Mouse (Mus musculus): Measurements from ENCODE around the gene Sat2. TPM values are rescaled to one million over a fixed set of nuclear protein-coding genes. Genes with fewer than 3 reads are reported as not detected.

Gene Sat2
- polyA plus RNA-seq, 1 experiment: 2.4 TPM

DNA sequence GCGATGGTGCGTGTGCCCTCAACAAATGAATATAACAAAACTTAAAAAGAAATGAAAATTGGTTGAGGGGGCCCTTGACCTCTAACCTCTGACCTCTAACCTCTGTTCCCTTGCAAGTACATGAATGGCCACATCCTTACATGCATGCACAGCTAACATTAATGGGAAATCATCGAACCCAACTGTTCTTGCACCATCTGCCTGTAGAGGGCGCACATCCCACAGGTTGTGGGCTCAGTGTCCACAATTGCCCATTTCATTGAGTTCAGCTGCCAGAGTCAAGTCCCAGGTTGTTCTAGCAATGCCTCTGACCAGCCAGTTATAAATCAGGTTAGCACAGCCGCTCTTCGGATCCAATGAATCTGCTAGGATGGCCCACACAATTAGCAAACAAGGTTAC, 6.5 kb downstream of the Sat2 start:
- Histone ChIP-seq H3K27ac (ENCODE audit: control insufficient read depth, insufficient read depth, low read depth, low read length, poor library complexity) (no peak overlapping the region), H3K4me1 (ENCODE audit: control insufficient read depth, insufficient read depth, low read length) (no peaks in the 10 kb centered on the region), H3K4me3 (replicated peaks; ENCODE audit: control insufficient read depth, low read depth, low read length) (no peak overlapping the region)
- no peak for TF ChIP-seq POLR2A (IDR thresholded peaks at IDR 0.05; ENCODE audit: borderline replicate concordance, control insufficient read depth, low read depth, low read length)
- TF ChIP-seq CTCF (IDR thresholded peaks at IDR 0.05; ENCODE audit: control insufficient read depth, insufficient read depth, low read length): peak; percentile 99
- 38% methylated on average over 6 of the region's 6 CpGs for WGBS

DNA sequence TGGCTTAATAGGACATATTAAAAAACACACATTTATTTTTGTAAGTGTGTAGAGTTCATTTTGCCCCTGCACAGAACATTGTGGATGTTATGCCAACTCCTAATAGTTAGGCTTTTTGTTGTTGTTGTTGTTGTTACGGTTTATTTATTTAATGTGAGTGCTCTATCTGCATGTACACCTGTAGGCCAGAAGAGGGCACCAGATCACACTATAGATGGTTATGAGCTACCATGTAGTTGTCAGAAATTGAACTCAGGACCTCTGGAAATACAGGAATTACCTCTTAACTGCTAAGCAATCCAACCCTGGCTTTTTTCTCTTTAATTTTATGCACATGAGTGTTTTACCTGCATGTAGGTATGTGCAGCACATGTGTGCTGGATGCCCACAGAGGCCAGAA, 8.0 kb downstream of the Sat2 start:
- Histone ChIP-seq H3K4me1 (ENCODE audit: control insufficient read depth, insufficient read depth, low read length) (peaks cover 1% of the 10 kb centered on the region; the same call in 1 of the 2 replicates), H3K27ac (ENCODE audit: control insufficient read depth, insufficient read depth, low read depth, low read length, poor library complexity) (no peak overlapping the region), H3K4me3 (replicated peaks; ENCODE audit: control insufficient read depth, low read depth, low read length) (no peak overlapping the region)
- TF ChIP-seq CTCF (IDR thresholded peaks at IDR 0.05; ENCODE audit: control insufficient read depth, insufficient read depth, low read length) (peak; percentile 19), POLR2A (IDR thresholded peaks at IDR 0.05; ENCODE audit: borderline replicate concordance, control insufficient read depth, low read depth, low read length) (no peak)
- 51% methylated on average over 1 of the region's 1 CpGs for WGBS

DNA sequence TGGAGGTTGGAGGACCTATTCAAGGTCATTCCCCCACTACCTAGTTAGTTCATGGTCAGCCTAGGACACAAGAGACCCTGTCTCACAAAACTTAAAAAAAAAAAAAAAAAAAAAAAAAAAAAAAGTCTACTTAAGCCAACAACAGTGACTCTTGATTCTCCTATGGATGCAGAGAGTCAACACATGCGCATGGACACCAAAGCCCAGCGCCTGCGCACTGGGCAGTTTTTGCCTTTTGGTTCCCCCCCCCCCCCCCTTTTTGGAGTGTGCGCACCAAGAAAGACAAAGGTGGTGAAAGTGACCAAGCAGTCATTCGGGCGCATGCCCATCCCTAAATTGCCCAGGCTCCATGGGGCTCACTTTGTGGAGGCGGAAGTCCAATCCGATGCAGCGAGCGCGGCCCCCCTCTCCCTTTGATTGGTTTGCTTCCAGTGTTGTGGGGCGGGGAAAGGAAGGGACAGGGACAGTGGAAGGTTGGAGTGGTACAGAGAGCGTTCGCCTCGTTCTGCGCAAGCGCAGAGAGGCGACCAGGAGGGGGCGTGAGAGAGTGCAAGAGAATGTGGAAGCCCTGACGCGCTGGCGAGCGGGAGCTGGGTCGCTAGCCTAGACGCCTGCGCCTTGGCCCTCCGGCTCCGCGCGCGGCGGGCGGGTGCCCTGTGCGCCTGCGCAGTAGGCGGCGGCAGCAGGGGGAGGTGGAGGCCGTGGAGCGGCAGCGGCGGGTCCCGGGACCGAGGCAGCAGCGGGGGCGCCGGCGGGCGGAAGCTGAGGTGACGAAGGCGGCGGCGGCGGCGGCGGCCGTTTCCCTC, 10.7 kb downstream of the Sat2 start, which contains the start of gene Fxr2:
TSS of gene Fxr2 (plus strand) at position 707 of the 806 bp plus-strand sequence.
- Histone ChIP-seq H3K27ac (ENCODE audit: control insufficient read depth, insufficient read depth, low read depth, low read length, poor library complexity) (peak within 1 kb of the TSS; percentile 87), H3K4me3 (replicated peaks; ENCODE audit: control insufficient read depth, low read depth, low read length) (peak within 1 kb of the TSS; percentile 99), H3K4me1 (ENCODE audit: control insufficient read depth, insufficient read depth, low read length) (peaks cover 1% of the 10 kb centered on the region; the same call in 1 of the 2 replicates)
- WGBS: under 1% methylated on average over 55 of the region's 56 CpGs
- TF ChIP-seq CTCF (IDR thresholded peaks at IDR 0.05; ENCODE audit: control insufficient read depth, insufficient read depth, low read length) (peak; percentile 90), POLR2A (IDR thresholded peaks at IDR 0.05; ENCODE audit: borderline replicate concordance, control insufficient read depth, low read depth, low read length) (peak; percentile 60; the same call in 1 of the 2 replicates)

DNA sequence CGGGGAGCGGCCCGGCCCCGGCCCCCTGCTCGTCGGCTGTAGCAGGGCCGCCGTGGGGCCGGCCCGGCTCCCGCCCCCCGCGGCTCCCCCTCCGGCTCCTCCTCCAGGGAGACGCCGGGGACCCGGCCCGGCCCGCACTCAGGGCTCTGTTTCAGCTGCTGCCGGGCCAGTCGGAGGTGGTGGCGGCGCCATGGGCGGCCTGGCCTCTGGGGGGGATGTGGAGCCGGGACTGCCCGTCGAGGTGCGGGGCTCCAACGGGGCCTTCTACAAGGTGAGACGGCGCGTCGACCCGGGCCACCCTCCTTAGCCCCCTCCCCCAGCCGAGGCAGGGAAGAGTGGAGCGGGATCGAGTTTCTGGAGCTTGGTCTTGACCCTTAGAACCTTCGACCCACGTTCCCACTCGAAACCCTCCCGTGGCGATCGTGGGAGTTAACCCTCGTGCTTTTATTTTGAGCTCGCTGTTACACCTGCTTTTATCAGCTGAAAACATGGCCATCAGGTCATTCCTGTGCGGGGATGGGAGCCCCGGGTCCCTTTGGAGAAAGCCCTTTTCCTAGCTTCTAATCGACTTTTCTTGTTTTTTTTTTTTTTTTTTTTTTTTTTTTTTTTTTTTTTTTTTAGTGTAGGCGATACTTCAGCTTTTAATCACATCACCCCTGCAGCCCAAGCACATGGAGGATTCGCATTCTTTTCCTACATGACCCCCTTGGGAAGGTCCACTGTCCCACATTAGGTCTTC, 11.5 kb downstream of the Sat2 start:
- TF ChIP-seq CTCF (IDR thresholded peaks at IDR 0.05; ENCODE audit: control insufficient read depth, insufficient read depth, low read length) (no peak), POLR2A (IDR thresholded peaks at IDR 0.05; ENCODE audit: borderline replicate concordance, control insufficient read depth, low read depth, low read length) (no peak)
- H3K4me3 ChIP-seq (replicated peaks; ENCODE audit: control insufficient read depth, low read depth, low read length): peak overlapping the region; percentile 99
- WGBS: under 1% methylated on average over 48 of the region's 50 CpGs
- peak overlapping the region; percentile 87 for H3K27ac ChIP-seq (ENCODE audit: control insufficient read depth, insufficient read depth, low read depth, low read length, poor library complexity)
- H3K4me1 ChIP-seq (ENCODE audit: control insufficient read depth, insufficient read depth, low read length): peaks cover 1% of the 10 kb centered on the region; the same call in 1 of the 2 replicates

DNA sequence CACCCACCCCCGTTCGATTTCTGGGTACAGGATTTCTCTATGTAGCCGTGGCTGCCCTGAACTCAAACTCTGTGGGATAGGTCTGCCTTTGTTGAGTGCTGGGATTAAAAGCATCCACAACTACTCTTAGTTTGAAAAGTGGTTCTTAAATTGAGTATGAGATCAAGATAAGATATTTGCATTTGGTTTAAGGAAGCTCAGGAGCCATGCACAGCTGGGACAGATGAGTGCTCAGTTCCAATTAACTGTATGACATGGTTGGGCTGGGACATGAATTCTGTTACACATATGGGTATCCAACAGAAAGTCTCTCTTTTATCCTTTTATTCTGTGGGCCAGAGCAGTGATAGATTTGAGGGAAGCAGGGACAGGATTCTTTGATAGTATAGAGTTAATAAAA, 13.6 kb downstream of the Sat2 start:
- Histone ChIP-seq H3K4me3 (replicated peaks; ENCODE audit: control insufficient read depth, low read depth, low read length) (no peak overlapping the region), H3K4me1 (ENCODE audit: control insufficient read depth, insufficient read depth, low read length) (peaks cover 1% of the 10 kb centered on the region; the same call in 1 of the 2 replicates), H3K27ac (ENCODE audit: control insufficient read depth, insufficient read depth, low read depth, low read length, poor library complexity) (no peak overlapping the region)
- TF ChIP-seq POLR2A (IDR thresholded peaks at IDR 0.05; ENCODE audit: borderline replicate concordance, control insufficient read depth, low read depth, low read length) (no peak), CTCF (IDR thresholded peaks at IDR 0.05; ENCODE audit: control insufficient read depth, insufficient read depth, low read length) (no peak)
- 75% methylated on average over 3 of the region's 3 CpGs for WGBS

DNA sequence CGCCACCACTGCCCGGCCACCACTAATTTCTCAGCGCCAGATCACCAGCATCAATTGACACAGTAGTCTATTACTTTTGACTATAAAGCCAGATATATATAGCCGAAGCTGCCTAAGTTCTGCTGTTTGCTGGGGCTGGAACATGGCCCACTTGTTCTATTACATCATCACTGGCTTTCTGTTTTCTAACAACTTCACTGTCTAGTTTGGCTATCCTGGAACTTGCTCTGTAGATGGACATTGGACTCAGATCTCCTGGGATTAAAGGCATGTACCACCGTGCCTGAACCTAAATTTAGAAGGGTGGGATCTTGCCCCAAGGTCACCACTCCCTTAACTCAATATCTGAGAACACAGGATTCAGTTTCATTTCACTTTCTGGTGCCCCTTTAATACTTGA, 24.0 kb downstream of the Sat2 start:
- WGBS: 86% methylated on average over 5 of the region's 5 CpGs
- TF ChIP-seq CTCF (IDR thresholded peaks at IDR 0.05; ENCODE audit: control insufficient read depth, insufficient read depth, low read length): no peak
- TF ChIP-seq POLR2A (IDR thresholded peaks at IDR 0.05; ENCODE audit: borderline replicate concordance, control insufficient read depth, low read depth, low read length): no peak
- H3K4me3 ChIP-seq (replicated peaks; ENCODE audit: control insufficient read depth, low read depth, low read length): no peak overlapping the region
- no peak overlapping the region for H3K27ac ChIP-seq (ENCODE audit: control insufficient read depth, insufficient read depth, low read depth, low read length, poor library complexity)
- no peaks in the 10 kb centered on the region for H3K4me1 ChIP-seq (ENCODE audit: control insufficient read depth, insufficient read depth, low read length)

DNA sequence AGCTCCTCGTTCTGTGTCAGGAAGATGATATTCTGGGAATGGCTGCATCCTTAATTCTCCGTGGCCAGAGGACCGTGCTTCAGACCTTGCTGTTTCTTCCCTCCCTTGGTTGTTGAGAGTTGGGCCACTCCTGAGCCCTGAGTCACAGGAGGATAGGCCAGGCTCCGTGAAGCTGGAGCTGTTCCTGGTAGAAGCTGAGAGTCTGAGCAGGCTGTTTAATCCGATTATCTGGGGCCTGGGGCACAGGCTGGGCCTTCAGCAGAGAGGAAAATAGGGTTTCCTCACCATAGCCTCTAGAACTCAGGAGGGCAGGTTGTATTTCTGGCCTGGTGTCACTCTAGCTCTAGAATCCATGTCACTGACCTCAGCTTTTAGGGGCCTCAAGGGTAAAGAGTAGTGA, 31.6 kb downstream of the Sat2 start:
- H3K27ac ChIP-seq (ENCODE audit: control insufficient read depth, insufficient read depth, low read depth, low read length, poor library complexity): no peak overlapping the region
- TF ChIP-seq POLR2A (IDR thresholded peaks at IDR 0.05; ENCODE audit: borderline replicate concordance, control insufficient read depth, low read depth, low read length): no peak
- TF ChIP-seq CTCF (IDR thresholded peaks at IDR 0.05; ENCODE audit: control insufficient read depth, insufficient read depth, low read length): no peak
- WGBS: 88% methylated on average over 5 of the region's 5 CpGs
- no peak overlapping the region for H3K4me3 ChIP-seq (replicated peaks; ENCODE audit: control insufficient read depth, low read depth, low read length)
- H3K4me1 ChIP-seq (ENCODE audit: control insufficient read depth, insufficient read depth, low read length): no peaks in the 10 kb centered on the region; the same call in 1 of the 2 replicates

DNA sequence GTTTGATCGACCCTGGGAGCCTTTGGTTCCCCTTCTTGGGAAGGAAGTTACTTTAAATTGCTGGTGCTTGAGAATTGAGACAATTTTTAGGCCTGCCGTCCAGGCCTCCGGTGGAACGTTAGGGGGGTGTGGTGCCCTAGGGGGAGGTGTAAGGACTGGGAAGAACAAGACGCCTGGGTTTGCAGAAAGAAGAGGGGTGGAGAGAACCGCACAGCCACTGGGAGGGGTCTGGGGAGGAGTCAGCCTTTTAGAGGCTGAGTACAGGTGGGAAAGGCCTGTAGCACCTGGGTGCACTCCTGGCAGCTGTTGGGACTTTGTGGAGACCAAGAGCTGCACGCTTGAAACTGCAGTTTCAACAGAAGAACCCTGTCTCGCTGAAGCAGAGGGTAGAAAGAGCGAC, 32.9 kb downstream of the Sat2 start:
- TF ChIP-seq CTCF (IDR thresholded peaks at IDR 0.05; ENCODE audit: control insufficient read depth, insufficient read depth, low read length) (no peak), POLR2A (IDR thresholded peaks at IDR 0.05; ENCODE audit: borderline replicate concordance, control insufficient read depth, low read depth, low read length) (no peak)
- Histone ChIP-seq H3K27ac (ENCODE audit: control insufficient read depth, insufficient read depth, low read depth, low read length, poor library complexity) (peak overlapping the region; percentile 8; the same call in 1 of the 2 replicates), H3K4me3 (replicated peaks; ENCODE audit: control insufficient read depth, low read depth, low read length) (no peak overlapping the region), H3K4me1 (ENCODE audit: control insufficient read depth, insufficient read depth, low read length) (no peaks in the 10 kb centered on the region; the same call in 1 of the 2 replicates)
- 37% methylated on average over 9 of the region's 9 CpGs for WGBS

Measured in bone marrow, adult 2 months (tissue).